Comparison of ENCODE assay signal across 11 mouse cellular contexts in the genomic region with DNA sequence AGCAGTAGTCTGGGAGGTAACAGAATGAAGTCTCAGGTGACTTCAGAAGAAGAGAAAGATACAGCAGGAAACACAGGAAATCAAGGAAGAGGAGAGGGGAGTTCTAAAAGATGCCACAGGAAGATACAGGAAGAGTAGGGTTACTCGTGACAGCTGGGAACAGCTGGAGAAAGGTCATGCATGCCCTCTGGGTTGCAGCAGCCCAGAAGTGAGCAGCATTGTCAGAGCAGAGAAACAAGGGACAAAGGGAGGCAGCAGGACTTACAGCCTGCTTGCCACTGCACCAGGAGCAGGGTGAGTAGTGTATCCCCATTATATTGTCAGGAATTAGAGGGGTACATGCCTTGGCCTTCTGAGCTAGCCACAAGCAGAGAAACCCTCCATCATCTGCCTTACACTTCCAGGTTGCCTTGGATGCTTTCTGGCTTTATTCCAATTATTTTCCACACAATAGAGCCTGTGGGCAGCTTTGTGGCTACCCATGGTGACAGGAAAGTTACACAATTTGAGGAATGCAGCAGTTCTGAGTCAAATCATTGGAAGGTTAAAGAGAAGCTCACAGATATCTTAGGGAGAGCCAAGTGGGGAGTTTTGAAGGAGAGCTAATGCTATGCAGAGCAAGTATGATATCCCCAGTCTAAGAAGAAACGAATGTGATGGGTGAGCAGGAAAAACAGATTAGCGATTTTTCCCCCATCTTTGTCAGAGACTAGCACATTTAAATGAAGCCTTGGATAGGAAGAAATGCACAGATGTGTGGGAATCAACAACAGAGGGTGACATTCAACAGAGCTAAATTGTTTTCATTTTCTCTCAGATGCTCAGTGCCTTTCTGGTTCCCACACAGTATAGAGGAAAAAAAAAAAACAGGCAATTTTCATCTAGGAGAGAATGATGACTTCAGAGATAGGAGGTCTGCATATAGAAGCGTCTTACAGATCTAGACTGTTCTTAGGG.
A peak's percentile ranks its signal among the peaks of the same experiment; 100 is the strongest.
DNase-seq lines count a peak whose midpoint lies in the region.
"Had no signal": no experiment of that assay in that cellular context is flagged by ENCODE, and none has a peak within 500 bp of the region (broad histone marks: within the 10 kb centered on the region; RNA-seq: fewer than 3 reads in every experiment).

No protein-coding gene starts in this region.

- intact Hi-C loops in left cerebral cortex, postnatal 25 days (cut with DNase I), result no loop called here

- DNase-seq in embryo, embryonic 9.5 days (ENCODE audit: extremely low spot score), result peak; percentile 10
- DNase-seq in embryo, embryonic 10.5 days (ENCODE audit: low spot score), result no peak
- DNase-seq in left cerebral cortex, postnatal 25 days (ENCODE audit: low spot score in 2 of 2), result peak; percentile 37 to 57
- DNase-seq in left cerebral cortex, adult 8-10 months (ENCODE audit: low spot score in 2 of 2), result no peak
- peak; percentile 54 for DNase-seq in layer of hippocampus, adult 9-10 months (ENCODE audit: low spot score)
- DNase-seq in urinary bladder, adult 2 months (ENCODE audit: low spot score), result no peak
- no peak for DNase-seq in spleen, adult 18-20 months
- no peak for DNase-seq in kidney, postnatal 4 days
- DNase-seq: adrenal gland, postnatal 36 days; cerebellum, postnatal 10 days; thymus, postnatal 14 days had no signal

Comparison
In these comparisons a context has a peak if more than half of its experiments do, and no peak if none do; other contexts are left out.
1. DNase-seq: peak in embryo, embryonic 9.5 days (single experiment), left cerebral cortex, postnatal 25 days (2 of 2) and layer of hippocampus, adult 9-10 months (single experiment); none in embryo, embryonic 10.5 days (single experiment), left cerebral cortex, adult 8-10 months (0 of 2), urinary bladder, adult 2 months (single experiment), spleen, adult 18-20 months (0 of 2) and kidney, postnatal 4 days (0 of 2).